Mouse (Mus musculus) thymus, postnatal 4 days (tissue): ENCODE results near the gene Pigx.

ENCODE experiments used
- DNase-seq: peaks from one replicate; pipeline ENCODE4 v3.0.0; 2021

Pigx gene

DNA sequence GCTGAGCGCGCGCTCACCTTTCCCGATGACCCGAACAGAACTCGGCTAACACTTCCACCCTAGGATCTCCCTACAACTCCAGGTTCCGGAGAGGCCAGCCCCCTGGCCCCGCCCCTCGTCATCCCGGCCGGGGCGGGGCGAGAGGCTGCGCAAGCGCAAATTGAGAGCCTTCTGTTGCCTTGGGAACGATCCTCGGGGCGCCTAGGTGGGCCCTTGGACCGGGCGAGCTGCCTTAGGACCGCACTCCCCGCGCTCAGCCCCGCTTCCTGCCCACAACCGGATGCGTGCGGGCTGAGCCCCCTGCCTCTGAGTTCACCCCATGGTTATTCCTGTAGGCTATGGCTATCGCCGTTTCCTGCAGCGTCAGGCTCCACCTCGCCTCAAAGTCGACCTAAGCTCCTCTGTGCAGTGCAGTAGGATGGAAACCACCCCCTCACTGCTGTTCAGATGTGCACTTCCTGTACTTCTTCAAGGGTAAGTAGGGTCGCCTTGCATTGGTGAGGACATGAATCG lies at the start of gene Pigx, which contains the start of gene Cep19:
Gene Pigx (minus strand): TSS at position 103 of the 513 bp plus-strand sequence.
Gene Cep19 (plus strand): TSS at position 163 of the 513 bp plus-strand sequence.
- peak; percentile 92 for DNase-seq

DNA sequence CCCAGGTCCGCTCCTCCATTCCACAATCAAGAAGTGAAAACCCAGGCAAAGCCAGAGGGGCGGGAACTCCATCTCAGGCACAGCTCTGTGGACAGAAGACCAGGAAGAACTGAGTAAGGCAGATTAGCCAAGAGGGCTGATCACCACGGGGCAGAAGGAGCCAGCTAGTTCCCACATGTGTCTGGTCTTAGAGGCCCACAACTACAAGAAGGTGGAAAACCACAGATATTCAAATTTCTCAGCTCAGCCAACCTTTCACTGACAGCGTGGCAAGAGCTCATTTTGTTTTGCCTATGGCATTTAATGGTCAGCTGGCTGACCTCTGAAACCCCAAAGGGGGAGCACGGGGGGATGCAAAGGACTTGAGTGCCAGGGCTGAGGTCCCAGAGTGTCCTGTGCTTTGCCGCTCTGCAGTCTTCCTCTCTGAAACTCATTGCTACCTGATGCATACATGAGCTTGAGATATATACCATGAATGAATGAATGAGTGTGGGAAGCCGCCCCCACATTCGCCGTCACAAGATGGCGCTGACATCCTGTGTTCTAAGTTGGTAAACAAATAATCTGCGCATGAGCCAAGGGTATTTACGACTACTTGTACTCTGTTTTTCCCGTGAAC lies 48.2 kb upstream of the Pigx start:
- DNase-seq = no peak

GRCm38 (mm10) chr16:32144592-32144991 lies 45.1 kb upstream of the Pigx start:
- no peak for DNase-seq

DNA sequence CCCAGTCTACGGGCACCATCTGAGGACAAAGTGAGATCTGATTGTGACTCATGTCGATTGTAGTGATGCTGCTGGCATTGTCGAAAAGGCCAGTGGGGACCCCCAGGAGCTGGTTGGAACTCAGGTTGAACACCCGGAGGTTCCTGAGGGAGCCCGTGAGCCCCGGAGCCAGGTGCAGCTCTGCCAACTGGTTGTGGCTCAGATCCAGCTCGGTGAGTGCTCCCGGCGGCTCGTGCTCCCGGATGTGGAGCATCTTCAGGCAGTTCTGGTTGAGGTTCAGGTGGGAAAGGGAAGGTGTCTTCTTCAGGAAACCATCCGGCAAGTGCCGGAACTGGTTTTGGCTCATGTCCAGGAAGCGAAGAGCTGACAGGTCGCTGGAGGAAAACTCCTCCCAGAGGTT lies 44.2 kb upstream of the Pigx start:
- DNase-seq = no peak

DNA sequence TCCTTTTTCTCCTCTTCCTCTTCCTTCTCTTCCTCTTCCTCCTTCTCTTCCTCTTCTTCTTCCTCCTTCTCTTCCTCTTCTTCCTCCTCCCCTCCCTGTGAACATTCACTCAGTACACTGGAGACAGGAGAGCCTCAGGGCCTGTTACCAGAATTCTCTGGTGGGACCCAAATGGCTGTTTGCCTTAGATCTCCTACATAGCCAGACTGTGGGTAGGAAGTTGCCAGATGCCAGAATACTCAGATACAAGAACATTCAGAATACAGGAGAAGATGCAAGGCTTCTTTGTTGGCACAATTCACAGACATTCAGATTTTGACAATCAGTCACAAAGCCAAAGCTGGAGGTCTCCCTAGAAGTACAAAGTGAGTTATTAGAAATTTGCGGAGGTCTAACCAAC lies 39.4 kb upstream of the Pigx start:
- DNase-seq = no peak

DNA sequence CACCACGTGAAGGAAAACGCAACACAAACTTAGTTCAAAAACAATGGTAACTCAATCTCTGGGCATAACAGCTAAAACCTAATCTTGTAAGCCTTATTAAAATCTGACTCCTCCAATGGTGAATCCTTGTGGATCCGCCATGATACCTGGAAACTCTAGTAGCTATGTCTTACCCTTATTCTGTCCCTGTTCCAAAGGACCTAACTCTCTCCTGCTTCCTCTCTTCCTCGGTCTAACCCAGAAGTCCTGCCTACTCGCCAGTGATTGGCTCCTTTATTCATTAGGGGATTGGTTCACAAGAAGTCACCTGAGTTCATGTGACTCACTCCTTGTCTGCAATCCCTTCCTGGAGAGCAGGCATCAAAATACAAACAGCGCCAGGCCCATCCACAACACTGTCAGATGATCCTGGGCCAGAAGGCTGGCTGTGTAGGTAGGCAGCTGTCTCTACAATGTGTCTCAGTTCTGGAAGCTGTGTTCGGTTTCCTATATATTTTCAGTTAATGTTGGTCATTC lies 36.4 kb upstream of the Pigx start:
- no peak for DNase-seq

DNA sequence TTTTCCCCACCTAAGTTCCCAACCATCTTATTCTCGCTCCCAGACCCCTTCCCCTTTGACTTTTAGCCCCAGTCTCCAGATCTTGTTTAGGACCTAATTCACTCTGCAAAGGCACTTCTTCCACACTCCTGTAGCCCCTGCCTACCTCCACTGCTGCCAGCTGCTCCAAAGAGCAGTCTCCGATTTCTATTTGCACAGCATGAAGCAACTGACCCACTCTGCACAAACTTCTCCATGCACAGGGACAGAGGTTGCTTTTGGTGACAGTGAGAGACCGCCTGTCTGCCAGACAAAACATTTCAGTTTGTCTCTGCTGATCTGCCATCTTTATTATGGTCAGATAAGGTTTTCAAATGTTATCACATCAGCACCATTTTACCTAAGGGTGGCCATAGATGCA lies 33.6 kb upstream of the Pigx start:
- no peak for DNase-seq

DNA sequence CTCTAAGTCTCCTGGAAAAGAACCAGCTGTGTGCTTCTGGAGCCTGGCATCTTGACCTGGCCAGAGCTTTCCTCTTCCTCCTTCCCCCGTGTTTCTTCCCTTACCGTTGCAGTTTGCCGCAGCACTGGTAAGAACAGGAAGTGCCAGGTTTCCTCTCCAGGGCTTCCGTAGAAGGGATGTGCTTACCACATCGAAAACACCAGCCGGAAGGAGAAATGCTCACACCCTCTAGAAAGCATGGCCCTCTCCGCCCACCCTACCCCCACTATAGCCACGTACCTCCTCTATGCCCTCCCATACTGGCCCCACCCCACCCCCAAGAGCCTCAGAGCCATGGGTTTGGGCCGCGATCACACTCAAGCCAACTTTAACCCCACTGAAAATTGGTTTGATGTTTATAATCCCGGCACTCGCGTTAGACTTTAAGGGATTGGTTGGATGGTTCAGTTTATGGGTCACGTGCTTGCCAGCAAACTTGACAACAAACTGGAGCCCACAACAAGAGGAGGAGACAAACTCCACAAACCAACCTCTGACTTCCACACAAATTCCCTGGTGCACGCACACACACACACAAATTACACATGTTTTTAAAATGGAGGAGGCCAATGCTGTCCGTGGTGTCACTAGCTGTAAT lies 30.8 kb upstream of the Pigx start:
- peak; percentile 71 for DNase-seq

GRCm38 (mm10) chr16:32129449-32130189 lies 30.1 kb upstream of the Pigx start:
- DNase-seq = no peak

DNA sequence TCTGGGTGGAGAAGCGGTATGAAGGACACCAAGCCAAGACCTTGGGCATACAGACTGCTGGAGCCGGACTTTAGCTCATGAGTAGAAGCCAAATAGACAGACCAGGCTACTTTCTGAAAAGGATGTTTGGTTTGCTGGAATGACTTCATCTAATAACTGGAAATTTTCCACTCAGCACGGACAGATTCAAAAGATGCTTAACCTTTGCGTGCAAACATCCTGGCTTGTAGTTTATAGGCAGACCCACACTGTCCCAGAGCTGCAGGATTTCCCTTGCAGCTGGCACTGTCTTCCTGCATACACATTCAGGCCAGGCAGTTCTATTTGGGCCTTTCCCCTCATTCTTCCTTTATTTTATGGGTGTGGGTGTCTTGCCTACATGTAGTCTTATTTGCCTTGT lies 27.5 kb upstream of the Pigx start:
- DNase-seq = no peak

- no peak for DNase-seq
Measured at GRCm38 (mm10) chr16:32125364-32125763, 25.8 kb upstream of the Pigx start.

DNA sequence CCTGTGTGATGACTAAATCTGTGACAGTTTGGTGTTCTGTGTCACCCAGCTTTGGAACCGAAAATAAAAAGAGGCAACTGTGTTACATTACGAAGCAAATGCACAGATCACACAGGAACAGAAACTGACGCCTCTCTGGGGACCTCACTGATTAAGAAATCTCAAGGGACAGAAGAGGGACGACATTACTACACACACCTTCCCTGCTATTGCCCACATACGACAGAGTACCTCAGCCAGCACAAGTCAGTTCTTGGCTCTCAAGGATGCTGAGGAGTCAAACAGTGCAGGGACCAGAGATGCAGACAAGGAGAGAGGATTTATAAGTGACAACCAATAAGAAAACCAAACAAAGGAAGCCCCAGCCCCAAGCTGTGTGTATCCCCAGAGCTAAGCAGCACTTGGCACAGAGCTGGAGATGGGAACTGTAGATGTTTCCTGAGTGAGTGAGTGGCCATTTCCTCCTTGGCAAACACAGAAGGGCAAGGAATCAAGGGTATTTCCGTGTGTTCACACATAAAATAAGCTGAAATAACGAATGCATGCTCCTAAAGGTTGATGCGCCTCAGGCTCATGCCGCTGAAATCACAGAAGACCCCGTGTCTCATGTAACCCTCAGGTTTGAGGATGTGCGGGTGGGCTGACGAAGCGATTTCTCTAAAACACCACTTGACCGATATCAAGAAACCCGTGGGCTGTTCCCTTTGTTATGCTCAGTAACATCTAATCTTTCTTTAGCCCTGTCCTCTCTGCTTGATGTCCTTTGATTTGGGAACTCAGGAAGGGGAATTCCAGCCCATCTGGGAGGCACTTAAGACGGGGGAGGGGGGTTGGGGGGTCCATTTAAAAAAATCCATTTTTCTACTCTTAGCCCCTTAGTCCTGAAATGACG lies 25.1 kb upstream of the Pigx start:
- no peak for DNase-seq

- no peak for DNase-seq
Measured at GRCm38 (mm10) chr16:32124020-32124419, 24.5 kb upstream of the Pigx start.

DNA sequence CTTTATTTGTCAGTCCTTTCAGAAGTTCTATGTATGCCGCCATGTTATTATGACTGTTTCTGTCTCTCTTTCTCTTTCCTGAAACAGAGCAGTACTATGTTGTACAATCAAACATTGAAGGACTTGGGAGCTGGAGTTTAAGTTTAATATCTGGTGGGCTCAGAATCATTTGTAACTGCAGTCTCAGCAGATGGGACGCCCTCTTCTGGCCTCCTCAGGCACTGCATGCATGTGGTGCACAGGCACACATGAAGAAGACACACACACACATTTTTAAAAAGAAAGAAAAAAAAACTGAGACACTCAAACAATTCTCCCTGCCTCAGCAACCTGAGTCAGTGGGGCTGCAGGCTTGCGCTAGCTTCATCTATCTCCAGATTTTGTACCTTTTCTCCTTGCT lies 20.9 kb upstream of the Pigx start:
- no peak for DNase-seq

DNA sequence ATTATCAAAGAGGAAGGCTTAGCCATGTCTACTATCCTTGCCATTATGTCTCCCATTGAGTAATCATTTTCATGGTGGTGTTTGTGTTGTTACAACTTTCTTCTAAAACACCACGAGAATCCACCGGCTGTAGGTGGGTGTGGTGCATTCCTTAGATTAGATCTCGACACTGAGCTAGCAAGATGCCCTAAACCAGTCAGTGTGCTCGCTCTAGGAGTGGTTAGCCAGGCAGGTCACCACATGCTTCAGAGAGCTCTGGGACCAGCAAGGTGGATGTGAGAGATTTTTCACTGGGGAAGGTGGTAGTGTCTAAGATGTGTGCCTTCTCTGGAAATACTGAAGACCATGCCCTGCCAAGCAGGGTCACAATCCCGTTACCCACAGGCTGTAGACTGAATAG lies 16.6 kb upstream of the Pigx start:
- DNase-seq = no peak

- no peak for DNase-seq
Measured at GRCm38 (mm10) chr16:32115781-32116180, 16.2 kb upstream of the Pigx start.

- peak; percentile 95 for DNase-seq
Measured at GRCm38 (mm10) chr16:32114968-32115695, 15.6 kb upstream of the Pigx start.

GRCm38 (mm10) chr16:32114406-32114805 lies 14.9 kb upstream of the Pigx start:
- no peak for DNase-seq

DNA sequence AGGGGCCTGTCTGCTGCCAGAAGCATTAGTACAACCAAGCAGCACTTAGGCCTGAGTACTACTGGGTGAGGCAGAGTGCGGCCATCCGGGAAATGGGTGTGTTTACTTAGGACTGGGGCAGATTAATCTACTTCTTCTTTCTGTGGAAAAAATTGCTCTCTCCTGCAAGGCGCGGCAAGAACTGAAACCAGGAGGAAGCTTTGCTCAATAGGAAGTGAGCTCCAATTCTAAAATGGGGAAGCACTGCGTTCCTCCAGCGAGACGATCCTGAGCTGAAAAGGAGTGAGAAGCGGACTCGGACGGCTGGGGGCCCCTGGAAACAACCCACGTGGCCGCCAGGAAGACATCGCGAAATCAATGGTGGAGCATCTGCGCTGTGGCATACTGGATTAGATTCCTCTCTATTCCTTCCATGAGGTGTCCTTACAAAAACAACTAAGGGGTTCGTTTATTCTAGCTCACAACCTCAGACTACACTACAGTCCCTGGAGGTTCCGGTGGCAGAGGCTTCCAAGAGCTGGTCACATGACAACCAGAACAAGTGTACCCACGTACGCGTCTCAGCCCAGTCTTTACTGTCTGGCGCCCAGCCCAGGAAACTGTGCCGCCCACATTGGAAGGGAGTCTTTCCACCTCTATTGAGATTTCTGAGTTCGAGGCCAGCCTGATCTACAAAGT lies 14.1 kb upstream of the Pigx start:
- peak; percentile 60 for DNase-seq

- DNase-seq = no peak
Measured at GRCm38 (mm10) chr16:32110951-32111699, 11.6 kb upstream of the Pigx start.

GRCm38 (mm10) chr16:32108578-32108977 lies 9.0 kb upstream of the Pigx start:
- DNase-seq = no peak
